Mouse (Mus musculus) testis, adult 10 weeks (tissue): ENCODE results near the gene Olfr223. TPM values are rescaled to one million over a fixed set of nuclear protein-coding genes. Genes with fewer than 3 reads are reported as not detected.

ENCODE experiments used
- polyA plus RNA-seq: library from polyadenylated mRNA; stranded (reverse); fragments of 350-450 nt; fragmentation: Illumina TruSeq; extraction: RNeasy Lipid Tissue Mini Kit (QIAGEN cat#74804); gene quantifications from one replicate; pipeline ENCODE4 v1.2.3, GENCODE M21; 2014; ENCODE audit warnings: low read depth, low replicate concordance

The Olfr223 gene
- not detected for polyA plus RNA-seq

DNA sequence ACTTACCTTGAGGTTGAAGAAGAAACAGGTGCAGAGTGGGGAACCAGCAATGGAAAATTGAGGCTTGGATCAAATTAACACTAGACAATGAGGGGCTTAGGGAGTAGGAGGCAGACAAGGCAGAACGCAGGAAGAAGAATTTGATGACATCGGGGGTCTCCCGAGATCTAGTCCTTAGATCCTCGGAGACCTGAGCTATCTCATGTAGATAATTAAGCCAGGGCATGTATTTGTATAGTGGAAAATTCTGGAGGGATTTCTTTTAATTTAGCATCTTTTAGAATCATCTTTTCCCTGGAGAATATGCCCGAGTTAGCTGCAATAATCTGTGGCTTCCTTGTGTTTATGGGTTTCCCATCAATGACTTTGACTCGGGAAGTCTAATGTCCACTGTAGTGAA is at the start of gene Olfr223:
TSS of gene Olfr223 (minus strand) at position 101 of the 400 bp plus-strand sequence.

GRCm38 (mm10) chr11:59576135-59576534 is 17.0 kb downstream of the Olfr223 start, which contains the start of gene Olfr222:
TSS of gene Olfr222 (minus strand) at chr11:59576235.

DNA sequence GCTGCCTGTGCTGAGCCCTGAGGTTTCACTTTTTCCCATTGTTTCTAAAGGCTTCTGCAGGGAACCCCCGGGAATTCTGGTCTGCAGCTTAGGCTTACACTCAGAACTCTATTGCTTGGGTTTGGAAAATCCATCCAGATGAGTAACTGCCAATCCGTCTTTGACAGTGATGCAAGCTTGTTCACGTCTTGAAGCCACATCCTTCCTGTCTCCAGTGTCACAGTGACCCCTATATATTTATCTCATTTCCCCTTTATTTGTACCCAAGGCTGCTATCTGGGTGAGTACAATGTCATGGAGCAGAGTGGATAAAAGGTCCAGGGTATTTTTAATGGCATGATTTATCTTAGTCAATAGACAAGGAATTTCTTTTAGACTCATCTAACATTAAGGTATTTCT is 51.8 kb downstream of the Olfr223 start, which contains the start of gene Nlrp3:
TSS of gene Nlrp3 (plus strand) at position 245 of the 400 bp plus-strand sequence.

Other genes with a start within 250 kb of the Olfr223 start
- gene Prss38, start 217.6 kb downstream of the Olfr223 start, polyA plus RNA-seq = 3.7 TPM
- 3.2 TPM for gene Jmjd4, start 143.2 kb downstream of the Olfr223 start, polyA plus RNA-seq
- 12.3 TPM for gene Snap47, start 142.1 kb downstream of the Olfr223 start, polyA plus RNA-seq
- 11.7 TPM for gene Zfp867, start 120.8 kb downstream of the Olfr223 start, polyA plus RNA-seq
- 18.8 TPM for gene Zkscan17, start 66.5 kb downstream of the Olfr223 start, polyA plus RNA-seq
- gene Nlrp3, start 51.7 kb downstream of the Olfr223 start, polyA plus RNA-seq = not detected
- gene Olfr222, start 17.1 kb downstream of the Olfr223 start, polyA plus RNA-seq = not detected
- gene Mprip, start 68.0 kb upstream of the Olfr223 start, polyA plus RNA-seq = 95.5 TPM
- 13.5 TPM for gene Pld6, start 194.4 kb upstream of the Olfr223 start, polyA plus RNA-seq
- 3.0 TPM for gene Flcn, start 216.7 kb upstream of the Olfr223 start, polyA plus RNA-seq
- gene Nt5m, start 246.2 kb upstream of the Olfr223 start, polyA plus RNA-seq = 13.8 TPM
- gene Cops3, start 246.5 kb upstream of the Olfr223 start, polyA plus RNA-seq = 338 TPM